Mouse (Mus musculus) limb, embryonic 12.5 days (tissue): ENCODE measurements around the gene Rabepk. TPM values are rescaled to one million over a fixed set of nuclear protein-coding genes. Genes with fewer than 3 reads are reported as not detected.
"Not testable (repeated sequence)": the region's sequence is repeated elsewhere in the genome, so short reads cannot be mapped to it uniquely, and the experiment has no call there.

ENCODE experiments used
- ATAC-seq: fragments of 200-750 bp; cut with Nextera tagmentation; 2 replicates; pipeline ENCODE4 v1.8.0; 2017; ENCODE audit warnings: low read depth, moderate TSS enrichment; ENCODE audit not compliant: insufficient number of reproducible peaks, insufficient read depth, low FRiP score, low TSS enrichment
- H3K27ac ChIP-seq: fragments of 300-500 bp; sonication (generic); 2 replicates; pipeline ENCODE4 v1.5.1; 2016; ENCODE audit warnings: mild to moderate bottlenecking, moderate library complexity
- H3K27me3 ChIP-seq: fragments of 300-500 bp; sonication (generic); 2 replicates; pipeline ENCODE4 v1.6.1; 2016; ENCODE audit warnings: mild to moderate bottlenecking, moderate library complexity
- H3K36me3 ChIP-seq: fragments of 300-500 bp; sonication (generic); 2 replicates; pipeline ENCODE4 v1.6.1; 2016; ENCODE audit warnings: mild to moderate bottlenecking, moderate library complexity
- H3K4me1 ChIP-seq: fragments of 300-500 bp; sonication (generic); replicated peaks from 2 replicates; pipeline ENCODE4 v1.6.1; 2016
- H3K4me2 ChIP-seq: fragments of 300-500 bp; sonication (generic); 2 replicates; pipeline ENCODE4 v1.6.1; 2016; ENCODE audit warnings: mild to moderate bottlenecking, moderate library complexity
- H3K4me3 ChIP-seq: fragments of 300-500 bp; sonication (generic); replicated peaks from 2 replicates; pipeline ENCODE4 v1.5.1; 2016; ENCODE audit warnings: mild to moderate bottlenecking
- H3K9ac ChIP-seq: fragments of 300-500 bp; sonication (generic); replicated peaks from 2 replicates; pipeline ENCODE4 v1.6.1; 2016; ENCODE audit warnings: mild to moderate bottlenecking, moderate library complexity
- H3K9me3 ChIP-seq: fragments of 300-500 bp; sonication (generic); 2 replicates; pipeline ENCODE4 v1.6.1; 2016; ENCODE audit warnings: mild to moderate bottlenecking, moderate library complexity
- WGBS: fragments of 180-500 bp; shearing (Covaris S2); methylation state at CpG from one replicate; pipeline ENCODE4 v1.1.7; 2016; 5-methylcytosine and 5-hydroxymethylcytosine counted together
- polyA plus RNA-seq: library from polyadenylated mRNA; unstranded; fragments of >200 nt; fragmentation: Nextera tagmentation; extraction: Ambion mirVana; gene quantifications from 2 replicates; pipeline ENCODE4 v1.2.1, GENCODE M21; 2016

Rabepk gene
- polyA plus RNA-seq, 1 experiment from 2014 or later: 33.4 TPM

GRCm38 (mm10) chr2:34803746-34804145 lies 4.0 kb upstream of the Rabepk start:
- H3K36me3 ChIP-seq: peaks cover 42% of the 10 kb centered on the region
- H3K27ac ChIP-seq: no peak overlapping the region
- H3K4me2 ChIP-seq: peak overlapping the region; percentile 78
- WGBS: 65% methylated on average over 3 of the region's 3 CpGs
- no peaks in the 10 kb centered on the region for H3K27me3 ChIP-seq
- ATAC-seq: no peak
- peak overlapping the region; percentile 23; the same call in 1 of the 2 replicates for H3K9ac ChIP-seq
- H3K9me3 ChIP-seq: no peaks in the 10 kb centered on the region
- peak overlapping the region; percentile 17 for H3K4me3 ChIP-seq
- peaks cover 17% of the 10 kb centered on the region for H3K4me1 ChIP-seq

- peak; percentile 27; the same call in 1 of the 2 replicates for ATAC-seq
- Histone ChIP-seq H3K27ac (peak overlapping the region; percentile 90), H3K4me2 (peak overlapping the region; percentile 78), H3K4me3 (peak overlapping the region; percentile 68), H3K4me1 (peaks cover 23% of the 10 kb centered on the region), H3K36me3 (peaks cover 33% of the 10 kb centered on the region), H3K9ac (peak overlapping the region; percentile 75)
- H3K9me3 ChIP-seq, H3K27me3 ChIP-seq: not testable (repeated sequence)
- WGBS: under 1% methylated on average over 29 of the region's 32 CpGs
Observed at GRCm38 (mm10) chr2:34802565-34803245, 3.0 kb upstream of the Rabepk start.

- Histone ChIP-seq H3K4me2 (peak overlapping the region; percentile 50), H3K4me3 (peak overlapping the region; percentile 68)
- WGBS: 6% methylated on average over 39 of the region's 39 CpGs
Observed at GRCm38 (mm10) chr2:34801516-34802482, 2.1 kb upstream of the Rabepk start.

GRCm38 (mm10) chr2:34800371-34800770 lies 659 bp upstream of the Rabepk start:
- Histone ChIP-seq H3K36me3 (peaks cover 24% of the 10 kb centered on the region), H3K9me3 (no peaks in the 10 kb centered on the region), H3K27me3 (no peaks in the 10 kb centered on the region), H3K4me2 (peak overlapping the region; percentile 75), H3K9ac (no peak overlapping the region), H3K4me3 (no peak overlapping the region; the same call in 1 of the 2 replicates), H3K27ac (no peak overlapping the region), H3K4me1 (peaks cover 23% of the 10 kb centered on the region)
- ATAC-seq: no peak
- WGBS: 81% methylated on average over 7 of the region's 7 CpGs

More at GRCm38 (mm10) chr2:34801516-34802482, 2.1 kb upstream of the Rabepk start:
- Histone ChIP-seq H3K36me3 (peaks cover 28% of the 10 kb centered on the region), H3K4me1 (peaks cover 23% of the 10 kb centered on the region), H3K9me3 (no peaks in the 10 kb centered on the region), H3K9ac (peak overlapping the region; percentile 75), H3K27me3 (no peaks in the 10 kb centered on the region), H3K27ac (peak overlapping the region; percentile 90)
- ATAC-seq: peak; percentile 92

GRCm38 (mm10) chr2:34795426-34795825 lies 4.3 kb downstream of the Rabepk start:
- no peaks in the 10 kb centered on the region for H3K27me3 ChIP-seq
- H3K4me1 ChIP-seq: peaks cover 11% of the 10 kb centered on the region
- H3K4me2 ChIP-seq: no peak overlapping the region
- ATAC-seq: no peak
- H3K9ac ChIP-seq: no peak overlapping the region
- H3K27ac ChIP-seq: no peak overlapping the region
- H3K9me3 ChIP-seq: no peaks in the 10 kb centered on the region
- peaks cover 29% of the 10 kb centered on the region for H3K36me3 ChIP-seq
- 94% methylated on average over 7 of the region's 7 CpGs for WGBS
- no peak overlapping the region for H3K4me3 ChIP-seq

- Histone ChIP-seq H3K9me3 (no peaks in the 10 kb centered on the region), H3K4me2 (no peak overlapping the region), H3K9ac (no peak overlapping the region), H3K27ac (no peak overlapping the region), H3K36me3 (peaks cover 37% of the 10 kb centered on the region), H3K4me1 (peaks cover 11% of the 10 kb centered on the region), H3K27me3 (no peaks in the 10 kb centered on the region), H3K4me3 (no peak overlapping the region)
- ATAC-seq: no peak
- WGBS: 93% methylated on average over 2 of the region's 2 CpGs
Observed at GRCm38 (mm10) chr2:34794511-34794910, 5.2 kb downstream of the Rabepk start.

GRCm38 (mm10) chr2:34792543-34792942 lies 7.2 kb downstream of the Rabepk start:
- H3K4me1 ChIP-seq, H3K27me3 ChIP-seq, H3K4me3 ChIP-seq, H3K27ac ChIP-seq, H3K9me3 ChIP-seq, ATAC-seq, H3K9ac ChIP-seq, H3K4me2 ChIP-seq: not testable (repeated sequence)
- H3K36me3 ChIP-seq: peaks cover 53% of the 10 kb centered on the region
- WGBS: 87% methylated on average over 2 of the region's 2 CpGs

- Histone ChIP-seq H3K9me3 (no peaks in the 10 kb centered on the region), H3K4me3 (no peak overlapping the region), H3K9ac (no peak overlapping the region), H3K4me1 (no peaks in the 10 kb centered on the region), H3K4me2 (no peak overlapping the region), H3K27me3 (no peaks in the 10 kb centered on the region), H3K27ac (no peak overlapping the region), H3K36me3 (peaks cover 58% of the 10 kb centered on the region)
- 88% methylated on average over 8 of the region's 8 CpGs for WGBS
- no peak for ATAC-seq
Observed at GRCm38 (mm10) chr2:34790282-34790681, 9.4 kb downstream of the Rabepk start.

GRCm38 (mm10) chr2:34784085-34784484 lies 15.6 kb downstream of the Rabepk start:
- ATAC-seq: no peak
- Histone ChIP-seq H3K9me3 (no peaks in the 10 kb centered on the region), H3K4me1 (no peaks in the 10 kb centered on the region), H3K36me3 (peaks cover 86% of the 10 kb centered on the region), H3K4me2 (no peak overlapping the region), H3K27ac (no peak overlapping the region), H3K9ac (no peak overlapping the region), H3K4me3 (no peak overlapping the region), H3K27me3 (no peaks in the 10 kb centered on the region)
- 82% methylated on average over 2 of the region's 2 CpGs for WGBS

- peaks cover 85% of the 10 kb centered on the region for H3K36me3 ChIP-seq
Observed at GRCm38 (mm10) chr2:34783064-34784020, 16.4 kb downstream of the Rabepk start.

More at GRCm38 (mm10) chr2:34783064-34784020, 16.4 kb downstream of the Rabepk start:
- H3K27me3 ChIP-seq: no peaks in the 10 kb centered on the region
- H3K4me3 ChIP-seq: no peak overlapping the region
- H3K4me2 ChIP-seq: no peak overlapping the region
- ATAC-seq: no peak
- H3K4me1 ChIP-seq: no peaks in the 10 kb centered on the region
- H3K9ac ChIP-seq: no peak overlapping the region
- no peaks in the 10 kb centered on the region for H3K9me3 ChIP-seq
- no peak overlapping the region for H3K27ac ChIP-seq
- 90% methylated on average over 14 of the region's 14 CpGs for WGBS
